Comparison of ENCODE assay signal across 11 mouse cellular contexts in genomic region chr9:61388689-61389403, GRCm38 (mm10). TPM values are rescaled to one million over a fixed set of nuclear protein-coding genes. Genes with fewer than 3 reads are reported as not detected.
A peak's percentile ranks its signal among the peaks of the same experiment; 100 is the strongest.
DNase-seq lines count a peak whose midpoint lies in the region; ATAC-seq and TF ChIP-seq lines count a peak whose summit lies in the region.
"Had no signal": no experiment of that assay in that cellular context is flagged by ENCODE, and none has a peak within 500 bp of the region (broad histone marks: within the 10 kb centered on the region; RNA-seq: fewer than 3 reads in every experiment).

No protein-coding gene starts in this region.

- no peak for TF ChIP-seq EP300 in liver, embryonic 14.5 days (IDR thresholded peaks at IDR 0.05; ENCODE audit: low read depth)

- H3K4me3 ChIP-seq in midbrain, embryonic 12.5 days: no peak overlapping the region
- no peak overlapping the region for H3K4me3 ChIP-seq in midbrain, embryonic 16.5 days (ENCODE audit: low read depth, low read length)
- no peak overlapping the region for H3K4me3 ChIP-seq in liver, embryonic 14.5 days (ENCODE audit: insufficient read depth in 1 of 2, low read depth in 2 of 2, low read length in 2 of 2)
- H3K4me3 ChIP-seq: hindbrain, embryonic 12.5 days had no signal

- 0 out of 2 replicates have a peak overlapping the region, but pooled peaks have one; percentile 22 for H3K27ac ChIP-seq in midbrain, embryonic 12.5 days (replicated peaks)
- no peak overlapping the region for H3K27ac ChIP-seq in midbrain, embryonic 16.5 days (ENCODE audit: low read length)
- H3K27ac ChIP-seq in liver, embryonic 14.5 days: no peak overlapping the region

- 44% methylated on average over 14 of the region's 14 CpGs for WGBS in midbrain, embryonic 12.5 days
- 48% methylated on average over 14 of the region's 14 CpGs for WGBS in midbrain, embryonic 16.5 days
- WGBS in liver, embryonic 14.5 days (ENCODE audit: insufficient replicate concordance): 49% methylated on average over 14 of the region's 14 CpGs

- no peak for TF ChIP-seq CTCF in liver, embryonic 14.5 days (IDR thresholded peaks at IDR 0.05; ENCODE audit: low read depth)

- no peaks in the 10 kb centered on the region for H3K9me3 ChIP-seq in midbrain, embryonic 12.5 days
- H3K9me3 ChIP-seq in midbrain, embryonic 16.5 days (replicated peaks; ENCODE audit: control insufficient read depth, low read length, poor library complexity, severe bottlenecking): no peaks in the 10 kb centered on the region
- no peaks in the 10 kb centered on the region for H3K9me3 ChIP-seq in liver, embryonic 14.5 days (ENCODE audit: control insufficient read depth, low read length)
- H3K9me3 ChIP-seq: hindbrain, embryonic 12.5 days had no signal

- peak; percentile 40 for DNase-seq in kidney, adult 11 months
- DNase-seq in kidney, postnatal 10 days: no peak
- DNase-seq in liver, embryonic 14.5 days (ENCODE audit: low read depth in 3 of 3, low spot score in 3 of 3): no peak
- no peak for DNase-seq in right cerebral cortex, adult 2 months (ENCODE audit: low spot score in 2 of 2)
- no peak for DNase-seq in frontal cortex, postnatal 14 days (ENCODE audit: low spot score in 2 of 2)
- DNase-seq in thymus, postnatal 4 days: no peak
- DNase-seq: adrenal gland, postnatal 25 days; gastrocnemius, postnatal 36 days had no signal

- H3K9ac ChIP-seq in midbrain, embryonic 12.5 days (replicated peaks): no peak overlapping the region
- H3K9ac ChIP-seq in midbrain, embryonic 16.5 days (ENCODE audit: low read depth, low read length): no peak overlapping the region
- H3K9ac ChIP-seq in liver, embryonic 14.5 days (replicated peaks): no peak overlapping the region
- H3K9ac ChIP-seq: hindbrain, embryonic 12.5 days had no signal

- H3K4me2 ChIP-seq in midbrain, embryonic 12.5 days (replicated peaks): no peak overlapping the region
- H3K4me2 ChIP-seq in midbrain, embryonic 16.5 days (ENCODE audit: low read length): no peak overlapping the region
- H3K4me2 ChIP-seq in liver, embryonic 14.5 days (ENCODE audit: low read depth): peak overlapping the region; percentile 15; the same call in 1 of the 2 replicates
- H3K4me2 ChIP-seq: hindbrain, embryonic 12.5 days had no signal

- peaks cover 12% of the 10 kb centered on the region; the same call in 1 of the 2 replicates for H3K27me3 ChIP-seq in midbrain, embryonic 12.5 days
- H3K27me3 ChIP-seq in midbrain, embryonic 16.5 days (ENCODE audit: control insufficient read depth, insufficient read depth, low read depth, low read length): no peaks in the 10 kb centered on the region; the same call in 1 of the 2 replicates
- H3K27me3 ChIP-seq in liver, embryonic 14.5 days (ENCODE audit: control insufficient read depth, insufficient read depth, low read length): no peaks in the 10 kb centered on the region

- peaks cover 90% of the 10 kb centered on the region for H3K4me1 ChIP-seq in midbrain, embryonic 12.5 days
- H3K4me1 ChIP-seq in midbrain, embryonic 16.5 days (ENCODE audit: control insufficient read depth, insufficient read depth, low read length): peaks cover 59% of the 10 kb centered on the region
- peaks cover 0 to 24% of the 10 kb centered on the region in 2 experiments; a peak in 2 of 4 replicates for H3K4me1 ChIP-seq in liver, embryonic 14.5 days (replicated peaks; ENCODE audit: control insufficient read depth in 2 of 2, insufficient read depth in 2 of 2, low read length in 1 of 2)

- ATAC-seq in midbrain, embryonic 12.5 days (ENCODE audit: low FRiP score, low read depth): no peak
- ATAC-seq in midbrain, embryonic 16.5 days: no peak
- ATAC-seq in liver, embryonic 14.5 days (ENCODE audit: insufficient read depth): 0 out of 2 replicates have a peak, but pooled peaks have one; percentile 16

- peaks cover 41% of the 10 kb centered on the region for H3K36me3 ChIP-seq in midbrain, embryonic 12.5 days
- H3K36me3 ChIP-seq in midbrain, embryonic 16.5 days (ENCODE audit: control insufficient read depth, insufficient read depth, low read length): 0 out of 2 replicates have a peak, but pooled peaks cover 3% of the 10 kb centered on the region
- H3K36me3 ChIP-seq in liver, embryonic 14.5 days (replicated peaks; ENCODE audit: control insufficient read depth, insufficient read depth, low read depth): no peaks in the 10 kb centered on the region; the same call in 1 of the 2 replicates

RNA-seq across cellular contexts. Expression of gene Tle3, which starts 16.7 kb away (rescaled TPM):
- 65.9 and 71.9 TPM in 2 replicates for polyA plus RNA-seq in midbrain, embryonic 12.5 days (2016; fragmentation: Nextera tagmentation; extraction: Ambion mirVana)
- polyA plus RNA-seq in midbrain, embryonic 16.5 days (2015; fragmentation: Nextera tagmentation; extraction: Ambion mirVana): 27.4 and 29.7 TPM in 2 replicates
- polyA plus RNA-seq in liver, embryonic 14.5 days (2012; rRNA removed): 4.6 and 4.7 TPM in 2 replicates
- 2.7 and 2.9 TPM in 2 replicates for polyA plus RNA-seq in liver, embryonic 14.5 days (2014; fragmentation: Nextera tagmentation; extraction: Ambion mirVana)
